Mouse (Mus musculus) MEL (cell line): ENCODE results near the gene Rgl3. TPM values are rescaled to one million over a fixed set of nuclear protein-coding genes. Genes with fewer than 3 reads are reported as not detected.

ENCODE experiments used
- DNase-seq: peaks from one replicate; pipeline ENCODE4 v3.0.0; 2011; ENCODE audit warnings: low read depth, low spot score
- H3K27ac ChIP-seq: 2 replicates; pipeline ENCODE4 v1.5.1; 2012; ENCODE audit warnings: low read depth, mild to moderate bottlenecking, control low read depth, low read length, moderate library complexity; ENCODE audit not compliant: control insufficient read depth
- H3K27me3 ChIP-seq, 2 experiments: fragments of 150-350 bp in 1 of 2; sonication (generic) in 1 of 2; 2 replicates each; pipeline ENCODE4 v1.6.1; 2012; ENCODE audit warnings: low read length in 2 of 2, mild to moderate bottlenecking in 2 of 2, improper control_type of control experiment in 1 of 2, moderate library complexity in 1 of 2; ENCODE audit not compliant: insufficient read depth in 2 of 2, control insufficient read depth in 1 of 2
- H3K36me3 ChIP-seq, 2 experiments: 2 replicates each; pipeline ENCODE4 v1.6.1; 2012 to 2014; ENCODE audit warnings: low read length in 2 of 2, improper control_type of control experiment in 1 of 2, inconsistent platforms in 1 of 2, mild to moderate bottlenecking in 1 of 2; ENCODE audit not compliant: insufficient read depth in 2 of 2, control insufficient read depth in 1 of 2
- H3K4me1 ChIP-seq, 2 experiments: fragments of 150-350 bp in 1 of 2; sonication (generic) in 1 of 2; 2 replicates each; pipeline ENCODE4 v1.6.1; 2012; ENCODE audit warnings: low read length in 2 of 2, improper control_type of control experiment in 1 of 2, mild to moderate bottlenecking in 1 of 2; ENCODE audit not compliant: insufficient read depth in 2 of 2, control insufficient read depth in 1 of 2
- H3K4me3 ChIP-seq, 2 experiments: fragments of 150-350 bp in 1 of 2; sonication (generic) in 1 of 2; 2 replicates each; pipeline ENCODE4 v1.5.1; 2012; ENCODE audit warnings: low read depth in 2 of 2, low read length in 2 of 2, mild to moderate bottlenecking in 2 of 2, moderate library complexity in 2 of 2, control low read depth in 1 of 2, improper control_type of control experiment in 1 of 2; ENCODE audit not compliant: control insufficient read depth in 1 of 2, insufficient read depth in 1 of 2
- H3K79me2 ChIP-seq: 2 replicates; pipeline ENCODE4 v1.6.1; 2012; ENCODE audit warnings: mild to moderate bottlenecking, low read length, moderate library complexity; ENCODE audit not compliant: control insufficient read depth, poor library complexity, insufficient read depth
- H3K9ac ChIP-seq: 2 replicates; pipeline ENCODE4 v1.6.1; 2012; ENCODE audit warnings: low read depth, mild to moderate bottlenecking, control low read depth, low read length, moderate library complexity; ENCODE audit not compliant: control insufficient read depth, poor library complexity, severe bottlenecking
- H3K9me3 ChIP-seq: fragments of 150-350 bp; sonication (generic); replicated peaks from 2 replicates; pipeline ENCODE4 v1.6.1; 2012; ENCODE audit warnings: mild to moderate bottlenecking, low read length, improper control_type of control experiment, moderate library complexity; ENCODE audit not compliant: insufficient read depth
- CHD1 ChIP-seq: IDR thresholded peaks from 2 replicates; pipeline ENCODE4 v1.6.1; 2012; ENCODE audit warnings: low read depth, mild to moderate bottlenecking, inconsistent platforms, low read length, improper control_type of control experiment
- E2F4 ChIP-seq: IDR thresholded peaks from 2 replicates; pipeline ENCODE4 v1.6.1; 2011; ENCODE audit warnings: low read depth, low read length, improper control_type of control experiment, borderline replicate concordance
- ELF1 ChIP-seq: IDR thresholded peaks from 2 replicates; pipeline ENCODE4 v1.6.1; 2014; ENCODE audit warnings: low read depth, mild to moderate bottlenecking, inconsistent platforms, low read length, improper control_type of control experiment, moderate library complexity
- EP300 ChIP-seq, 2 experiments: IDR thresholded peaks; 2 replicates each; pipeline ENCODE4 v1.6.1; 2011; ENCODE audit warnings: improper control_type of control experiment in 2 of 2, low read length in 2 of 2, low read depth in 1 of 2, mild to moderate bottlenecking in 1 of 2
- ETS1 ChIP-seq: IDR thresholded peaks from 2 replicates; pipeline ENCODE4 v1.6.1; 2012; ENCODE audit warnings: low read depth, mild to moderate bottlenecking, inconsistent platforms, low read length, improper control_type of control experiment, moderate library complexity
- GATA1 ChIP-seq: IDR thresholded peaks from 2 replicates; pipeline ENCODE4 v1.6.1; 2011; ENCODE audit warnings: low read depth, low read length, improper control_type of control experiment
- HCFC1 ChIP-seq: IDR thresholded peaks from 2 replicates; pipeline ENCODE4 v1.6.1; 2012; ENCODE audit warnings: low read depth, mild to moderate bottlenecking, inconsistent platforms, low read length, improper control_type of control experiment, moderate library complexity
- JUND ChIP-seq: IDR thresholded peaks from 2 replicates; pipeline ENCODE4 v1.6.1; 2011; ENCODE audit warnings: low read depth, mild to moderate bottlenecking, improper control_type of control experiment, low read length
- KAT2A ChIP-seq: conservative IDR thresholded peaks from 2 replicates; pipeline ENCODE4 v1.6.1; 2012; ENCODE audit warnings: low read depth, low read length, improper control_type of control experiment, inconsistent platforms
- MAX ChIP-seq: IDR thresholded peaks from 2 replicates; pipeline ENCODE4 v1.6.1; 2011; ENCODE audit warnings: low read length, improper control_type of control experiment
- MAZ ChIP-seq: IDR thresholded peaks from 2 replicates; pipeline ENCODE4 v1.6.1; 2012; ENCODE audit warnings: low read depth, mild to moderate bottlenecking, inconsistent platforms, low read length, improper control_type of control experiment
- MEF2A ChIP-seq: IDR thresholded peaks from 2 replicates; pipeline ENCODE4 v1.6.1; 2014; ENCODE audit warnings: low read depth, mild to moderate bottlenecking, inconsistent platforms, low read length, improper control_type of control experiment; ENCODE audit not compliant: poor library complexity, insufficient replicate concordance, severe bottlenecking; ENCODE audit errors: extremely low read depth
- MXI1 ChIP-seq: IDR thresholded peaks from 2 replicates; pipeline ENCODE4 v1.6.1; 2011; ENCODE audit warnings: mild to moderate bottlenecking, low read depth, low read length, improper control_type of control experiment
- MYB ChIP-seq: IDR thresholded peaks from 2 replicates; pipeline ENCODE4 v1.6.1; 2011; ENCODE audit warnings: mild to moderate bottlenecking, low read depth, low read length, improper control_type of control experiment
- NELFE ChIP-seq: IDR thresholded peaks from 2 replicates; pipeline ENCODE4 v1.6.1; 2011; ENCODE audit warnings: low read depth, low read length, improper control_type of control experiment
- NRF1 ChIP-seq: IDR thresholded peaks from 2 replicates; pipeline ENCODE4 v1.6.1; 2014; ENCODE audit warnings: low read depth, mild to moderate bottlenecking, inconsistent platforms, low read length, improper control_type of control experiment, moderate library complexity; ENCODE audit not compliant: poor library complexity, insufficient read depth, severe bottlenecking
- POLR2A ChIP-seq, 2 experiments: IDR thresholded peaks; 2 replicates each; pipeline ENCODE4 v1.6.1; 2011 to 2012; ENCODE audit warnings: low read length in 2 of 2, mild to moderate bottlenecking in 2 of 2, control low read depth in 1 of 2, improper control_type of control experiment in 1 of 2, low read depth in 1 of 2, moderate library complexity in 1 of 2; ENCODE audit not compliant: control insufficient read depth in 1 of 2, insufficient read depth in 1 of 2, poor library complexity in 1 of 2
- POLR2AphosphoS5 ChIP-seq: IDR thresholded peaks from 2 replicates; pipeline ENCODE4 v1.6.1; 2012; ENCODE audit warnings: low read depth, borderline replicate concordance, mild to moderate bottlenecking, inconsistent platforms, low read length, moderate library complexity, mixed read lengths
- SIN3A ChIP-seq: IDR thresholded peaks from 2 replicates; pipeline ENCODE4 v1.6.1; 2012; ENCODE audit warnings: low read length, improper control_type of control experiment, inconsistent platforms
- TAL1 ChIP-seq: IDR thresholded peaks from 2 replicates; pipeline ENCODE4 v1.6.1; 2012; ENCODE audit warnings: mild to moderate bottlenecking, inconsistent platforms, low read length, moderate library complexity, mixed read lengths
- TCF12 ChIP-seq: IDR thresholded peaks from 2 replicates; pipeline ENCODE4 v1.6.1; 2014; ENCODE audit warnings: low read depth, mild to moderate bottlenecking, inconsistent platforms, low read length, improper control_type of control experiment, moderate library complexity
- USF1 ChIP-seq: IDR thresholded peaks from 2 replicates; pipeline ENCODE4 v1.6.1; 2014; ENCODE audit warnings: low read depth, mild to moderate bottlenecking, inconsistent platforms, low read length, improper control_type of control experiment, moderate library complexity
- USF2 ChIP-seq, 2 experiments: IDR thresholded peaks; 2 replicates each; pipeline ENCODE4 v1.6.1; 2011 to 2012; ENCODE audit warnings: improper control_type of control experiment in 2 of 2, low read length in 2 of 2, borderline replicate concordance in 1 of 2, inconsistent platforms in 1 of 2, low read depth in 1 of 2, mild to moderate bottlenecking in 1 of 2; ENCODE audit not compliant: insufficient read depth in 1 of 2
- ZC3H11A ChIP-seq: IDR thresholded peaks from 2 replicates; pipeline ENCODE4 v1.6.1; 2012; ENCODE audit warnings: low read depth, mild to moderate bottlenecking, inconsistent platforms, low read length, improper control_type of control experiment
- ZMIZ1 ChIP-seq: IDR thresholded peaks from 2 replicates; pipeline ENCODE4 v1.6.1; 2012; ENCODE audit warnings: low read depth, mild to moderate bottlenecking, inconsistent platforms, low read length, improper control_type of control experiment, moderate library complexity
- ZNF384 ChIP-seq: IDR thresholded peaks from 2 replicates; pipeline ENCODE4 v1.6.1; 2012; ENCODE audit warnings: low read depth, mild to moderate bottlenecking, inconsistent platforms, low read length, improper control_type of control experiment
- polyA plus RNA-seq, 2 experiments: library from polyadenylated mRNA; stranded (reverse) in 1 of 2; unstranded in 1 of 2; fragments of >175 nt in 1 of 2; fragments of >200 nt in 1 of 2; gene quantifications; 2 replicates each; pipeline versions ENCODE4 v1.2.1 to v1.2.4; 2012; ENCODE audit warnings: low replicate concordance in 2 of 2, low read depth in 1 of 2; ENCODE audit not compliant: insufficient read length in 2 of 2, insufficient read depth in 1 of 2, missing spikeins in 1 of 2
- total RNA-seq: library from RNA; depleted of rRNA; stranded (reverse); fragments of 300-350 nt; gene quantifications from 2 replicates; pipeline ENCODE4 v1.2.3, GENCODE M21; 2012

Gene Rgl3
- total and polyA plus RNA-seq, 3 experiments = not detected

DNA sequence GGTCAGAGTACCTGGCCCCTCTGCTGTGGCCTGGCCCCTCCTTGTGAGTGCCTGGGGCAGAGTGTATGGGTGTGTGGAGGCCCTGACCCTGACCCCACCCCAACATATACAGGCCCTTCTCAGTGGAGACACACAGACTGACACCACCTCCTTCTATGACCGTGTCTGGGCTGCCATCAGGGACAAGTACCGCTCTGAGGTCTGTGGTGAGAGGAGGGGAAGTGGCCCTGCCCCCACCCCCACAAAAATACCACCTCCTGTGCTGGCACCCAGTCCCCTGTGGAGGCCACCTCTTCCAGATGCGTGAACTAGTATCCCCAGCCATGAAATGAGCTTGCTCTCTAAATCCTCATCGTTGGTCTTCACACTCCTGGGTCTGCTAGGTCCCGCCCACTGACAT lies 21.8 kb upstream of the Rgl3 start:
- H3K79me2 ChIP-seq = no peaks in the 10 kb centered on the region; the same call in 1 of the 2 replicates
- no peaks in the 10 kb centered on the region for H3K27me3 ChIP-seq
- no peak overlapping the region for H3K4me3 ChIP-seq
- TF ChIP-seq MAX (no peak), ETS1 (no peak), POLR2AphosphoS5 (no peak), MEF2A (no peak), ZC3H11A (no peak), SIN3A (no peak), EP300 (IDR thresholded peaks at IDR 0.05; ENCODE audit: low read depth in 1 of 2, low read length in 2 of 2) (no peak), ZMIZ1 (no peak), NRF1 (no peak), TAL1 (no peak), NELFE (no peak), GATA1 (no peak), ELF1 (no peak), HCFC1 (no peak), USF1 (no peak), CHD1 (no peak), JUND (no peak)
- TF ChIP-seq, all 39 proteins: peak for 0
- no peaks in the 10 kb centered on the region for H3K9me3 ChIP-seq
- H3K4me1 ChIP-seq = no peaks in the 10 kb centered on the region; a peak in 1 of 4 replicates
- H3K36me3 ChIP-seq = peaks cover 0 to 25% of the 10 kb centered on the region in 2 experiments; a peak in 3 of 4 replicates
- no peak for DNase-seq
- no peak overlapping the region for H3K27ac ChIP-seq
- no peak overlapping the region for H3K9ac ChIP-seq

GRCm38 (mm10) chr9:22004546-22004945 lies 15.3 kb upstream of the Rgl3 start:
- TF ChIP-seq NELFE (no peak), JUND (no peak), HCFC1 (no peak), KAT2A (no peak), POLR2A (IDR thresholded peaks at IDR 0.05; ENCODE audit: control insufficient read depth in 1 of 2, insufficient read depth in 1 of 2, low read depth in 1 of 2, low read length in 2 of 2, poor library complexity in 1 of 2) (no peak), SIN3A (no peak), MAZ (no peak), MXI1 (no peak), ELF1 (no peak), GATA1 (no peak), E2F4 (no peak), USF2 (IDR thresholded peaks at IDR 0.05; ENCODE audit: borderline replicate concordance in 1 of 2, insufficient read depth in 1 of 2, low read depth in 1 of 2, low read length in 2 of 2) (no peak), TCF12 (no peak), ZNF384 (no peak), MEF2A (no peak), MYB (no peak), TAL1 (no peak), POLR2AphosphoS5 (no peak), ETS1 (no peak)
- Histone ChIP-seq H3K4me3 (no peak overlapping the region), H3K9ac (no peak overlapping the region; the same call in 1 of the 2 replicates)

More at GRCm38 (mm10) chr9:22004546-22004945, 15.3 kb upstream of the Rgl3 start:
- peaks cover 26% of the 10 kb centered on the region for H3K79me2 ChIP-seq
- H3K27me3 ChIP-seq = peaks cover 0 to 2% of the 10 kb centered on the region in 2 experiments; a peak in 1 of 4 replicates
- H3K9me3 ChIP-seq = no peaks in the 10 kb centered on the region
- no peak overlapping the region for H3K27ac ChIP-seq
- H3K36me3 ChIP-seq = peaks cover 16 to 22% of the 10 kb centered on the region in 2 experiments
- no peak for DNase-seq
- peaks cover 3 to 22% of the 10 kb centered on the region in 2 experiments for H3K4me1 ChIP-seq
